Mouse (Mus musculus) liver, embryonic 16.5 days (tissue): ENCODE measurements around the gene Cdc42ep4. TPM values are rescaled to one million over a fixed set of nuclear protein-coding genes. Genes with fewer than 3 reads are reported as not detected.

ENCODE experiments used
- ATAC-seq: fragments of 200-750 bp; cut with Nextera tagmentation; 2 replicates; pipeline ENCODE4 v1.8.0; 2017; ENCODE audit warnings: low read depth, mild to moderate bottlenecking, moderate number of reproducible peaks, moderate library complexity
- H3K27ac ChIP-seq: fragments of 300-500 bp; sonication (generic); 2 replicates; pipeline ENCODE4 v1.5.1; 2014; ENCODE audit warnings: mild to moderate bottlenecking, low read length
- H3K27me3 ChIP-seq: fragments of 300-500 bp; sonication (generic); 2 replicates; pipeline ENCODE4 v1.6.1; 2014; ENCODE audit warnings: low read depth, low read length, mixed read lengths; ENCODE audit not compliant: control insufficient read depth, insufficient read depth
- H3K36me3 ChIP-seq: fragments of 300-500 bp; sonication (generic); 2 replicates; pipeline ENCODE4 v1.6.1; 2014; ENCODE audit warnings: mild to moderate bottlenecking; ENCODE audit not compliant: control insufficient read depth, insufficient read depth
- H3K4me1 ChIP-seq: fragments of 300-500 bp; sonication (generic); 2 replicates; pipeline ENCODE4 v1.6.1; 2014; ENCODE audit warnings: low read depth, low read length, mixed read lengths; ENCODE audit not compliant: control insufficient read depth
- H3K4me2 ChIP-seq: fragments of 300-500 bp; sonication (generic); 2 replicates; pipeline ENCODE4 v1.6.1; 2014; ENCODE audit warnings: low read depth, low read length, mixed read lengths
- H3K4me3 ChIP-seq: fragments of 300-500 bp; sonication (generic); 2 replicates; pipeline ENCODE4 v1.5.1; 2014; ENCODE audit warnings: low read depth, mild to moderate bottlenecking, low read length
- H3K9ac ChIP-seq: fragments of 300-500 bp; sonication (generic); 2 replicates; pipeline ENCODE4 v1.6.1; 2014; ENCODE audit warnings: low read depth, low read length
- H3K9me3 ChIP-seq: fragments of 300-500 bp; sonication (generic); replicated peaks from 2 replicates; pipeline ENCODE4 v1.6.1; 2016; ENCODE audit warnings: low read length; ENCODE audit not compliant: control insufficient read depth
- WGBS: fragments of 180-500 bp; shearing (Covaris S2); extraction: QIAGEN DNeasy Blood & Tissue Kit; methylation state at CpG from one replicate; pipeline ENCODE4 v1.1.7; 2014; ENCODE audit not compliant: insufficient replicate concordance; 5-methylcytosine and 5-hydroxymethylcytosine counted together
- polyA plus RNA-seq: library from polyadenylated mRNA; unstranded; fragments of >200 nt; fragmentation: Nextera tagmentation; extraction: Ambion mirVana; gene quantifications from 2 replicates; pipeline ENCODE4 v1.2.1, GENCODE M21; 2015

Cdc42ep4 gene
- polyA plus RNA-seq, 1 experiment from 2014 or later = 18.4 TPM

- H3K27me3 ChIP-seq = no peaks in the 10 kb centered on the region
- no peak overlapping the region for H3K27ac ChIP-seq
- H3K9me3 ChIP-seq = no peaks in the 10 kb centered on the region
- H3K4me2 ChIP-seq = no peak overlapping the region
- H3K36me3 ChIP-seq = no peaks in the 10 kb centered on the region
- no peak overlapping the region for H3K9ac ChIP-seq
- ATAC-seq = no peak
- peaks cover 11% of the 10 kb centered on the region for H3K4me1 ChIP-seq
- 79% methylated on average over 14 of the region's 14 CpGs for WGBS
- no peak overlapping the region for H3K4me3 ChIP-seq
Observed at GRCm38 (mm10) chr11:113755878-113756277, 4.2 kb upstream of the Cdc42ep4 start.

DNA sequence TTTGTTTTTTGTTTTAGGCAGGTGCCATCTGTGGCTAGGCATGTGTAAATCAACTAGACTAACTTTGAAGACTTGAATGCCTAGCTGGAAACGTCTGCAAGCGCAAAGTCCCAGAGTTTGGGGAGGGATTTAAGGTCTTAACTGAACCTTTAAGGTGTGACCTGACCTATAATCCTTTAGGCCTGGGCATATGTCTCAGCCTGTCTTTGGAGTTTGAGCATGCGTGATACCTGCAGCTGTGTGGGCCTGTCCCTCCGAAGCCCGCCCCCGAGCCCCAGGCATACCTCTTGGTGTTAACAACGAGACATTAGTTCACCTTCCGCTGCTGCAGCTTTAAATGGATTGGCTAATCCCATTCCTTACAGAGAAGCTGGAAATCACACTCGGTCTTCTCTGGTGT lies 3.2 kb upstream of the Cdc42ep4 start:
- Histone ChIP-seq H3K9ac (no peak overlapping the region), H3K27ac (no peak overlapping the region), H3K4me3 (no peak overlapping the region), H3K9me3 (no peaks in the 10 kb centered on the region), H3K36me3 (no peaks in the 10 kb centered on the region), H3K4me2 (no peak overlapping the region), H3K27me3 (no peaks in the 10 kb centered on the region), H3K4me1 (peaks cover 16% of the 10 kb centered on the region)
- WGBS = 74% methylated on average over 9 of the region's 9 CpGs
- ATAC-seq = no peak

GRCm38 (mm10) chr11:113752685-113753430 lies 1.2 kb upstream of the Cdc42ep4 start:
- Histone ChIP-seq H3K27me3 (no peaks in the 10 kb centered on the region), H3K27ac (peak overlapping the region; percentile 95; the same call in 1 of the 2 replicates), H3K4me3 (peak overlapping the region; percentile 75), H3K4me2 (peak overlapping the region; percentile 97), H3K4me1 (peaks cover 33% of the 10 kb centered on the region), H3K36me3 (no peaks in the 10 kb centered on the region), H3K9me3 (no peaks in the 10 kb centered on the region), H3K9ac (peak overlapping the region; percentile 87)
- WGBS = 88% methylated on average over 10 of the region's 10 CpGs
- no peak for ATAC-seq

- ATAC-seq = no peak
- Histone ChIP-seq H3K4me3 (peak overlapping the region; percentile 75), H3K4me2 (peak overlapping the region; percentile 97), H3K27me3 (no peaks in the 10 kb centered on the region), H3K9ac (peak overlapping the region; percentile 87), H3K27ac (peak overlapping the region; percentile 95), H3K4me1 (peaks cover 40% of the 10 kb centered on the region), H3K9me3 (no peaks in the 10 kb centered on the region), H3K36me3 (no peaks in the 10 kb centered on the region)
- WGBS = 10% methylated on average over 15 of the region's 15 CpGs
Observed at GRCm38 (mm10) chr11:113752158-113752661, 529 bp upstream of the Cdc42ep4 start.

DNA sequence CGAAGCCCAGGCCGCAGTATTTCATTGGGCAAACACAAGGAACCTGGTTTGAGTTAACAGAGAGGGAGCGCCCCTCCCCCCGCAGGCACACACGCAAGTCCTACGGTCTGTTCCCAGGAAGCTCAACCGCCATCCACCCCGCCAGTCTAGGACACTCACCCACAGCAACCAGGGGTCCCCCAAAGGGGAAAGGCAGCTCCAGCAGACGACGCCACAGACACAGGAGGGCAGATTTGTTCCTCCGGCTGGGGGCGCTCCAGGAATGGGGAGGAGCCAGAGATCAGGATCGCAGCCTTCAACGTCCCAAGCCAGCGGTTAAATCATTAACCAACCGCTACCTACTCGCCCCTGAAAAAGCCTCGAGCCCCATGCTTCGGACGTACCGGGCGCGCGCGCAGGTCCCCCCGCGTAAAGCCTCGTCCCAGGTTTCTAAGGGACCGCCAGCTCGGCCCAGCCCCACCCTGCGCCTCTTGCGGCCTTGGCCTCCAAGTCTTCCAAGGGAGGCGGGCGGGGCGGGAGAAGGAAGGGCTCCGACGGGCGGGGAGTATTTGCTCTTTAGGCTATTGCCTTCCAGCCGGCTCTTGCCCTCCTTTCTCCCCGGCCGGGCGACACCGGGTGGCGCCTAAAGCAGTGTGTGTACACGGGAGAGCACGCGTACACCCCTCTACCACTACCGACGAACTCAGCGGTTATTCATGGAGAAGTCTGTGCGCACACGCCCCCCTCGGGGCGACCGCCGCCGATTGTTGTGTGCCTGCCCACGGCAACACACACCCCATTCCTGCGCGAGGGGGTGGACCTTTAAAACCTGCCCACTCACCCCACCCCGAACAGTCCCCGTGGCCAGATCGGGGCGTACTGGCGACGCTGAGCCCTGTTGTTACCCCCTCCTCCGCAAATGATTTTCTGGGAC lies 854 bp downstream of the Cdc42ep4 start:
- peaks cover 49% of the 10 kb centered on the region for H3K4me1 ChIP-seq
- ATAC-seq = peak; percentile 45
- WGBS = under 1% methylated on average over 66 of the region's 67 CpGs

GRCm38 (mm10) chr11:113749749-113750351 lies 1.8 kb downstream of the Cdc42ep4 start:
- H3K27me3 ChIP-seq = no peaks in the 10 kb centered on the region
- H3K4me3 ChIP-seq = peak overlapping the region; percentile 75
- H3K9me3 ChIP-seq = no peaks in the 10 kb centered on the region
- peaks cover 56% of the 10 kb centered on the region for H3K4me1 ChIP-seq
- H3K4me2 ChIP-seq = peak overlapping the region; percentile 97
- H3K9ac ChIP-seq = peak overlapping the region; percentile 87
- H3K36me3 ChIP-seq = no peaks in the 10 kb centered on the region
- H3K27ac ChIP-seq = peak overlapping the region; percentile 95
- ATAC-seq = peak; percentile 77
- 7% methylated on average over 9 of the region's 9 CpGs for WGBS

More for the DNA sequence above, 854 bp downstream of the Cdc42ep4 start:
- Histone ChIP-seq H3K4me3 (peak overlapping the region; percentile 75), H3K36me3 (no peaks in the 10 kb centered on the region), H3K9ac (peak overlapping the region; percentile 87), H3K4me2 (peak overlapping the region; percentile 97), H3K9me3 (no peaks in the 10 kb centered on the region), H3K27me3 (no peaks in the 10 kb centered on the region), H3K27ac (peak overlapping the region; percentile 95)

GRCm38 (mm10) chr11:113748797-113749521 lies 2.7 kb downstream of the Cdc42ep4 start:
- Histone ChIP-seq H3K4me2 (peak overlapping the region; percentile 97), H3K9ac (peak overlapping the region; percentile 87), H3K9me3 (no peaks in the 10 kb centered on the region), H3K27ac (peak overlapping the region; percentile 95), H3K4me3 (peak overlapping the region; percentile 75), H3K4me1 (peaks cover 56% of the 10 kb centered on the region), H3K27me3 (no peaks in the 10 kb centered on the region), H3K36me3 (peaks cover 4% of the 10 kb centered on the region; the same call in 1 of the 2 replicates)
- WGBS = 11% methylated on average over 21 of the region's 21 CpGs
- peak; percentile 9; the same call in 1 of the 2 replicates for ATAC-seq

DNA sequence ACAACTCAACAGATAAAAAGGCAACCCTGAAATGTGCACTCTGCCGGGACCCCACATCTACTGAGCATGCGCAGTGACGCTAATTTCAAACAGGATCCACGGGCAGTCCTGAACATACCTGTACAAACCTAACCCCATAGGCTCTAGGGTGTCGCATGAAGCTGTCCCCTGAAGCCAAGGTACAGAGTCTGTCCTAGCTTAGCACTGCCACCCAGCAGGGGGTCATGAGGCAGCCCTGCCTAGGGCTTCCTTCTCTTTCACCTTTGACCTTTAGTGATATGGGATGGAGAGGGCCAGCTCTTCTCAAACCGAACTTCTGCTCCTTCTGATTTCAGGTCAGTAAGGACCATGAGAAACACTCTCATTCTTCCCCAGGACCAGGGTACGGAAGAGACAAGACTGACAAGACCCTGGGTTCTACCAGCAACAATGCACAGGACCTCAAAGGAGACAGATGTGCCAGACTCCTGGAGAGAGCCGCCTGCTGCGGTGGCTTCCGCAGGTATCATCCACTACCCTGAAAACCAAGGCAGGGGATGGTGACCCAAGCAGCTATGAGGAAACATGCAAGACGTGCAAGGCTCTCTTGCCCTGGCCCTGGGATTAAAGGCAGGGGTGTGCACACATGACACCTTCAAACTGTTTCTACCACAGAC lies 3.8 kb downstream of the Cdc42ep4 start:
- H3K4me3 ChIP-seq = peak overlapping the region; percentile 75
- peaks cover 2% of the 10 kb centered on the region for H3K9me3 ChIP-seq
- peak overlapping the region; percentile 97 for H3K4me2 ChIP-seq
- 76% methylated on average over 11 of the region's 11 CpGs for WGBS
- peak overlapping the region; percentile 38 for H3K9ac ChIP-seq
- H3K36me3 ChIP-seq = peaks cover 12% of the 10 kb centered on the region
- no peaks in the 10 kb centered on the region for H3K27me3 ChIP-seq
- H3K27ac ChIP-seq = peak overlapping the region; percentile 95
- ATAC-seq = no peak
- H3K4me1 ChIP-seq = peaks cover 55% of the 10 kb centered on the region
